Mouse (Mus musculus) left cerebral cortex, postnatal 36 days (tissue): ENCODE measurements around the gene Chga. TPM values are rescaled to one million over a fixed set of nuclear protein-coding genes. Genes with fewer than 3 reads are reported as not detected.

Source experiments
- DNase-seq, 2 experiments: peaks; one replicate each; pipeline ENCODE4 v3.0.0; 2021 to 2022; ENCODE audit warnings: low spot score in 2 of 2, mixed read lengths in 1 of 2
- intact Hi-C: fragments of 180-260 bp; cut with DNase I; formaldehyde crosslinking; loops from one replicate; pipeline ENCODE4 v1.15.1; 2025
- total RNA-seq, 2 experiments: library from RNA; stranded (reverse); gene quantifications; 2 replicates each; pipeline ENCODE4 v1.2.3; 2021

The Chga gene
- total RNA-seq, 2 experiments from 2014 or later, result 168 to 185 TPM

GRCm38 (mm10) chr12:102553705-102554275, 979 bp upstream of the Chga start:
- intact Hi-C loops, result no loop called here

GRCm38 (mm10) chr12:102555850-102556249, 1.1 kb downstream of the Chga start:
- intact Hi-C loops, result no loop called here

More at GRCm38 (mm10) chr12:102553705-102554275, 979 bp upstream of the Chga start:
- DNase-seq, result peak; percentile 41 to 62

GRCm38 (mm10) chr12:102557372-102557771, 2.6 kb downstream of the Chga start:
- DNase-seq, result peak in 1 of 2 experiments; percentile 58
- intact Hi-C loops, result no loop called here

More at GRCm38 (mm10) chr12:102555850-102556249, 1.1 kb downstream of the Chga start:
- DNase-seq, result peak in 1 of 2 experiments; percentile 36

- no peak for DNase-seq
- intact Hi-C loops, result no loop called here
Measured at GRCm38 (mm10) chr12:102565086-102565485, 10.3 kb downstream of the Chga start.

- intact Hi-C loops, result no loop called here
- DNase-seq, result no peak
Measured at GRCm38 (mm10) chr12:102566951-102567350, 12.2 kb downstream of the Chga start.

GRCm38 (mm10) chr12:102568219-102568618, 13.4 kb downstream of the Chga start:
- intact Hi-C loops, result no loop called here
- no peak for DNase-seq

- DNase-seq, result no peak
- intact Hi-C loops, result no loop called here
Measured at GRCm38 (mm10) chr12:102570111-102570510, 15.3 kb downstream of the Chga start.

GRCm38 (mm10) chr12:102570734-102571133, 16.0 kb downstream of the Chga start:
- intact Hi-C loops, result no loop called here
- DNase-seq, result no peak

GRCm38 (mm10) chr12:102571666-102572065, 16.9 kb downstream of the Chga start:
- intact Hi-C loops, result no loop called here
- DNase-seq, result no peak

- no peak for DNase-seq
- intact Hi-C loops, result no loop called here
Measured at GRCm38 (mm10) chr12:102573036-102573435, 18.3 kb downstream of the Chga start.

GRCm38 (mm10) chr12:102575541-102576329, 21.0 kb downstream of the Chga start:
- intact Hi-C loops, result no loop called here

GRCm38 (mm10) chr12:102576659-102577398, 22.1 kb downstream of the Chga start:
- intact Hi-C loops, result no loop called here

More at GRCm38 (mm10) chr12:102575541-102576329, 21.0 kb downstream of the Chga start:
- DNase-seq, result no peak

GRCm38 (mm10) chr12:102579041-102579440, 24.3 kb downstream of the Chga start:
- intact Hi-C loops, result loop anchor here (1.0 kb wide), 1 partner anchor 140 kb away; no protein-coding TSS in a partner anchor
- DNase-seq, result peak; percentile 71 to 75

More at GRCm38 (mm10) chr12:102576659-102577398, 22.1 kb downstream of the Chga start:
- no peak for DNase-seq

- intact Hi-C loops, result no loop called here
- no peak for DNase-seq
Measured at GRCm38 (mm10) chr12:102581579-102582196, 26.9 kb downstream of the Chga start.

GRCm38 (mm10) chr12:102582441-102582840, 27.7 kb downstream of the Chga start:
- no peak for DNase-seq
- intact Hi-C loops, result no loop called here

- peak in 1 of 2 experiments; percentile 31 for DNase-seq
- intact Hi-C loops, result no loop called here
Measured at GRCm38 (mm10) chr12:102585390-102585789, 30.6 kb downstream of the Chga start.

GRCm38 (mm10) chr12:102586286-102586881, 31.6 kb downstream of the Chga start:
- no peak for DNase-seq
- intact Hi-C loops, result no loop called here

GRCm38 (mm10) chr12:102587106-102587505, 32.3 kb downstream of the Chga start:
- intact Hi-C loops, result no loop called here
- no peak for DNase-seq

GRCm38 (mm10) chr12:102590711-102591360, 36.1 kb downstream of the Chga start:
- intact Hi-C loops, result no loop called here
- no peak for DNase-seq
